Mouse (Mus musculus): ENCODE measurements around the gene Magi3.

DNA sequence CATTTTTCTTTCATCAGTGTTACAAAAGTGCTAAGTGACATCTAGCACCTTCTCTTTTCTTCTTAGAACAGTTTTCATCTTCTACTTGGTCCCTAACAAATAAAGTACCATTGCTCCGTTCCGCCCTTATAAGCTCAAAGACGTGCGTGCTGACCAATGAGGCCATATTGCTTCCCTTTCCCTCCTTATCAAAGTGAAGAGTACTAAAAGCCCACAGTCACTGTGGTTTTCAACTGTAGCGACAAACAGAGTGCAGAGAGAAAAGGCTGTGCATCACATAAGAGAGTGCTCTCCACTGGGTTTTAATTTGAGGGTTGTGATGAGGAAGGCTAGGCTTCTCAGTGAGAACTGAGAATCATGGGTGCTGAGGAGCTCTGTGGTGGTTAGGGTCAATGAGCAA lies 14.9 kb upstream of the Magi3 start:
- TF ChIP-seq TAL1 (IDR thresholded peaks at IDR 0.05; ENCODE audit: low read length), result no peak
- no peak for TF ChIP-seq GATA1 (IDR thresholded peaks at IDR 0.05; ENCODE audit: low read length)

All from erythroblast, embryonic 14.5 days (primary cell).